Mouse (Mus musculus) midbrain, embryonic 13.5 days (tissue): ENCODE measurements around the gene Ifi27. TPM values are rescaled to one million over a fixed set of nuclear protein-coding genes. Genes with fewer than 3 reads are reported as not detected.
A peak's percentile ranks its signal among the peaks of the same experiment; 100 is the strongest.

ENCODE experiments used
- ATAC-seq: fragments of 200-750 bp; cut with Nextera tagmentation; 2 replicates; pipeline ENCODE4 v1.8.0; 2017; ENCODE audit warnings: mild to moderate bottlenecking, moderate TSS enrichment, moderate library complexity
- H3K27ac ChIP-seq: fragments of 300-500 bp; sonication (generic); 2 replicates; pipeline ENCODE4 v1.5.1; 2015; ENCODE audit warnings: inconsistent platforms, mild to moderate bottlenecking, moderate library complexity
- H3K27me3 ChIP-seq: fragments of 300-500 bp; sonication (generic); 2 replicates; pipeline ENCODE4 v1.6.1; 2015; ENCODE audit warnings: mild to moderate bottlenecking, inconsistent platforms
- H3K36me3 ChIP-seq: fragments of 300-500 bp; sonication (generic); 2 replicates; pipeline ENCODE4 v1.6.1; 2015; ENCODE audit warnings: mild to moderate bottlenecking, inconsistent platforms
- H3K4me1 ChIP-seq: fragments of 300-500 bp; sonication (generic); replicated peaks from 2 replicates; pipeline ENCODE4 v1.6.1; 2015; ENCODE audit warnings: inconsistent platforms
- H3K4me2 ChIP-seq: fragments of 300-500 bp; sonication (generic); replicated peaks from 2 replicates; pipeline ENCODE4 v1.6.1; 2015; ENCODE audit warnings: moderate library complexity, mild to moderate bottlenecking, inconsistent platforms
- H3K4me3 ChIP-seq: fragments of 300-500 bp; sonication (generic); replicated peaks from 2 replicates; pipeline ENCODE4 v1.5.1; 2015; ENCODE audit warnings: mild to moderate bottlenecking, inconsistent platforms
- H3K9ac ChIP-seq: fragments of 300-500 bp; sonication (generic); replicated peaks from 2 replicates; pipeline ENCODE4 v1.6.1; 2015; ENCODE audit warnings: mild to moderate bottlenecking, inconsistent platforms
- H3K9me3 ChIP-seq: fragments of 300-500 bp; sonication (generic); 2 replicates; pipeline ENCODE4 v1.6.1; 2016; ENCODE audit warnings: mild to moderate bottlenecking, inconsistent platforms
- WGBS: fragments of 180-500 bp; shearing (Covaris S2); methylation state at CpG from one replicate; pipeline ENCODE4 v1.1.7; 2015; 5-methylcytosine and 5-hydroxymethylcytosine counted together
- polyA plus RNA-seq: library from polyadenylated mRNA; unstranded; fragments of >200 nt; fragmentation: Nextera tagmentation; extraction: Ambion mirVana; gene quantifications from 2 replicates; pipeline ENCODE4 v1.2.1, GENCODE M21; 2015

Ifi27 gene
- 5.2 and 6.2 TPM in 2 replicates for polyA plus RNA-seq

DNA sequence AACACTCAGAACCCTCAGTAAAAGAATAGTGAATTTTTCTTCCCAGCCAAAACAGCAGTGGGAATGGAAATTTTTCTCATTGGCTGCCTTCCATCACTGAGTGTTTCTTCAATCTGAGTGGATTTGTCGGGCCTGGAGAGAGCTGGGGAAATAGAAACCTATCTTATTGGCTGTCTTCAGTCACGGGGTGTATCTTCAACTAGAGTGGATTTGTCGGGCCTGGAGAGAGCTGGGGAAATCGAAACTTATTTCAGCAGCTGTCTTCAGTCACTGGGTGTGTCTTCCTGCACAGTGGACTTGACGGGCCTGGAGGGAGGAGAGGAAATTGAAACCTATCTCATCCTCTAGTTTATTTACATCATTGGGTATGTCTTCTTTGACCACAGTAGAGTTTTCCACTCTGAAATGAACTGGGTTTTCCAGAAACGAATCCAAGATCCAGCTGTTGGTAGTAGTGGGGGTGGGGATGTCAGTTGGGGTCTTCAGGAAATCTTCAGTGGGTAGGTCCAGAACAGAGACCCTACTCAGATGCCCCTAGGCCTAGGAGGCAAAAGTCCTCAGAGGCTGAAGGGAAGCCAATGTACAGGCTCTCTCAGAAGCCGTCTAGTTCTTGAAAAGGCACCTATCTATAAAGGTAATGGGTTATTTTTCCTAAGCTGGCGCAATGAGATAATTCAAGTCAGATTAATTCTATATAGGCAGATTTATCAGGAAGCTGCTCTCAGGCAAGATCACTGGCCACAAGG, at the start of gene Ifi27:
Gene Ifi27 (plus strand): TSS at position 226 of the 746 bp plus-strand sequence.
- ATAC-seq: no peak
- Histone ChIP-seq H3K27me3 (no peaks in the 10 kb centered on the region), H3K4me3 (no peak within 1 kb of the TSS), H3K27ac (no peak within 1 kb of the TSS), H3K36me3 (no peaks in the 10 kb centered on the region), H3K4me1 (no peaks in the 10 kb centered on the region), H3K4me2 (no peak within 1 kb of the TSS), H3K9ac (no peak within 1 kb of the TSS), H3K9me3 (no peaks in the 10 kb centered on the region)
- WGBS: 77% methylated on average over 8 of the region's 8 CpGs

- H3K9me3 ChIP-seq: no peaks in the 10 kb centered on the region
- peak within 1 kb of the TSS; percentile 67 for H3K27ac ChIP-seq
- no peaks in the 10 kb centered on the region for H3K36me3 ChIP-seq
- H3K9ac ChIP-seq: peak within 1 kb of the TSS; percentile 93
- peak within 1 kb of the TSS; percentile 86 for H3K4me2 ChIP-seq
- WGBS: under 1% methylated on average over 58 of the region's 58 CpGs
- no peaks in the 10 kb centered on the region for H3K27me3 ChIP-seq
- H3K4me1 ChIP-seq: peaks cover 13% of the 10 kb centered on the region
- H3K4me3 ChIP-seq: peak within 1 kb of the TSS; percentile 82
- peak; percentile 100 for ATAC-seq
These were observed 45.3 kb upstream of the Ifi27 start, which contains the start of gene Otub2 for GRCm38 (mm10) chr12:103388505-103389347. Gene Otub2 (plus strand): TSS chr12:103388682.

DNA sequence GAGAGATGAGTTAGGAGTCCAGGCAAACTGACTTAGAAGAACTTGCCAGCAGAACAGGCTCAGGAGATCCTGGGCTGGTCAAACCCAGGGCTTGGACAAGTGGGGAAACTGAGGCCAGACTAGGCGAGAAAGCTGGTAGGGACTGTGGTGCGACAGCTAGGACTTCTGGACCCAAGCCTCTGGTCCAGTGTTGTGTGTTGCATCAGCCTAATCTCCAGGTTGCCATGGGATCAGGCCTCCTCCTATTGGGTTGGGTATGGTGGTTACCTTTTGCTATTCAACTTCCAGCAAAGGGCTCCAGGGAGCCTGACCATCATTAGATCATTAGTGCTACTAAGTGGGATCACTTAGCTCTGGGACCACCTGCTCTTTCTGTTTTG, 44.7 kb upstream of the Ifi27 start:
- no peaks in the 10 kb centered on the region for H3K9me3 ChIP-seq
- WGBS: 66% methylated on average over 2 of the region's 2 CpGs
- ATAC-seq: no peak
- H3K27ac ChIP-seq: no peak overlapping the region
- no peaks in the 10 kb centered on the region for H3K36me3 ChIP-seq
- peak overlapping the region; percentile 93 for H3K9ac ChIP-seq
- H3K4me3 ChIP-seq: peak overlapping the region; percentile 82
- H3K4me2 ChIP-seq: peak overlapping the region; percentile 86
- H3K27me3 ChIP-seq: no peaks in the 10 kb centered on the region
- peaks cover 13% of the 10 kb centered on the region for H3K4me1 ChIP-seq

DNA sequence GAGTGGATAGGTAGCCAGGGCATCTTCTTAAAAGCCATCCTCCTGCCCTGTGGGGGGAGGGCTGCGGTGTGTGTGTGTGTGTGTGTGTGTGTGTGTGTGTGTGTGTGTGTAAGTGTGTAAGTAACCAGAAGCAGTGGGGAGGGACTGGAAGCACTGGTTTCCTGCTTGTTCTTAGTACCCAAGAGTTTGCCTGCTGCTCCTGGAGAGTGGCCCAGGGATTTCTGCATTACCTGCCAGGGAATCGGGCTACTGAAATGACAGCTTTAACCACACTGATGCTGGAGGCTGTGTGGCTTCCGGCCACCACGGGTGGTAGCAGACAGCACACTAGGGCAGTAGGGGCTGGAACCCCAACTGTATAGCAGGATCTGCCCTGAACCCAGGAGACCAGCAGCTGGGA, 44.0 kb upstream of the Ifi27 start:
- Histone ChIP-seq H3K4me1 (peaks cover 13% of the 10 kb centered on the region), H3K36me3 (no peaks in the 10 kb centered on the region), H3K9me3 (no peaks in the 10 kb centered on the region), H3K27me3 (no peaks in the 10 kb centered on the region), H3K27ac (no peak overlapping the region), H3K4me3 (0 out of 2 replicates have a peak overlapping the region, but pooled peaks have one; percentile 82), H3K4me2 (no peak overlapping the region), H3K9ac (no peak overlapping the region)
- WGBS: 85% methylated on average over 4 of the region's 4 CpGs
- no peak for ATAC-seq

DNA sequence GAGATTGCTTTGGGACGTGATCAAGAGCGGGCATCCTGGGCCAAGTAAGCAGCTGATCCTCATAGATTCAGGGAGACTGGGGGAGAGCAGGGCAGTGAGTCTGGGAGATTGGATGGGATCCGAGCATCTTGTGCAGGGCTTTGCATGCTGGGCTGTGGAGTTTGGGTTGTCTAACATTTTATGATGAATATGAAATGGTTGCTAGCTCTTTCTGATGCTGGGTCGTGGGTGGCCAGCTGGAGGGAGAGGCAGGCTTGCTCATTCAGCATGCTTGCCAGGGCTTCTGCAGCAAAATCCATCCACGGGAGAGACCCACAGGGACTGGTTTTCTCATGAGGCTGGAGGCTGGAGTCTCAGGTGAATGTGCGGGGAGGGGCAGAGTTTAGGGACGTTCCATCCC, 42.9 kb upstream of the Ifi27 start:
- Histone ChIP-seq H3K4me1 (peaks cover 13% of the 10 kb centered on the region), H3K4me3 (no peak overlapping the region), H3K36me3 (no peaks in the 10 kb centered on the region), H3K4me2 (no peak overlapping the region), H3K9ac (no peak overlapping the region), H3K27ac (no peak overlapping the region), H3K9me3 (no peaks in the 10 kb centered on the region), H3K27me3 (no peaks in the 10 kb centered on the region)
- WGBS: 93% methylated on average over 7 of the region's 7 CpGs
- no peak for ATAC-seq

- no peak overlapping the region for H3K4me2 ChIP-seq
- no peak for ATAC-seq
- H3K27ac ChIP-seq: no peak overlapping the region
- no peaks in the 10 kb centered on the region for H3K9me3 ChIP-seq
- peaks cover 13% of the 10 kb centered on the region for H3K4me1 ChIP-seq
- 51% methylated on average over 6 of the region's 6 CpGs for whole genome bisulfite sequencing
- H3K4me3 ChIP-seq: no peak overlapping the region
- no peaks in the 10 kb centered on the region for H3K27me3 ChIP-seq
- no peak overlapping the region for H3K9ac ChIP-seq
- no peaks in the 10 kb centered on the region for H3K36me3 ChIP-seq
These were observed 40.5 kb upstream of the Ifi27 start for GRCm38 (mm10) chr12:103393528-103393927.

- 81% methylated on average over 12 of the region's 12 CpGs for WGBS
- no peak overlapping the region for H3K4me2 ChIP-seq
- no peaks in the 10 kb centered on the region for H3K4me1 ChIP-seq
- no peak overlapping the region for H3K4me3 ChIP-seq
- no peaks in the 10 kb centered on the region for H3K27me3 ChIP-seq
- no peaks in the 10 kb centered on the region for H3K9me3 ChIP-seq
- no peak overlapping the region for H3K9ac ChIP-seq
- H3K36me3 ChIP-seq: peaks cover 2% of the 10 kb centered on the region; the same call in 1 of the 2 replicates
- no peak for ATAC-seq
- no peak overlapping the region for H3K27ac ChIP-seq
These were observed 38.3 kb upstream of the Ifi27 start for GRCm38 (mm10) chr12:103395486-103396275.

DNA sequence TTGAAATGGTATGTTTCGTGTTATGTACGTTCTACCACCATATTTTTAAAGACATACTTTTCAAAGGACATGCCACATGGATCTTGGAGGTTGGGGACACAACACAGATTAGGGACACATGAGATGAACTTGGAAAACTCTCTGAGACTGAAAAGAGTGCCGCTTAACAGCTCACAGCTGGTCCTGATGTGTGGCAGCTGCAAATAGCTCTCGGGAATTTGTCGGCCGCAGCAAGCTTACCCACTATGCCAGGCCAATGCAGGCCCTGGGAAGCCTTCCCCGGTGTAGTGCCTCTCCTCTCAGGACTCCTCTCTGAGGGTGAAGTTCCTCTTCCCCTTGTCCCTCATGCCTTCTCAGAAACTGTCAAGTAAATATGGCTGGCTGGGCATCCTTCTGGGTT, 37.3 kb upstream of the Ifi27 start:
- H3K9me3 ChIP-seq: no peaks in the 10 kb centered on the region
- H3K4me3 ChIP-seq: no peak overlapping the region
- H3K36me3 ChIP-seq: peaks cover 5% of the 10 kb centered on the region; the same call in 1 of the 2 replicates
- no peaks in the 10 kb centered on the region for H3K4me1 ChIP-seq
- H3K27ac ChIP-seq: no peak overlapping the region
- 88% methylated on average over 7 of the region's 7 CpGs for WGBS
- no peak overlapping the region for H3K9ac ChIP-seq
- no peak overlapping the region for H3K4me2 ChIP-seq
- H3K27me3 ChIP-seq: no peaks in the 10 kb centered on the region
- no peak for ATAC-seq

DNA sequence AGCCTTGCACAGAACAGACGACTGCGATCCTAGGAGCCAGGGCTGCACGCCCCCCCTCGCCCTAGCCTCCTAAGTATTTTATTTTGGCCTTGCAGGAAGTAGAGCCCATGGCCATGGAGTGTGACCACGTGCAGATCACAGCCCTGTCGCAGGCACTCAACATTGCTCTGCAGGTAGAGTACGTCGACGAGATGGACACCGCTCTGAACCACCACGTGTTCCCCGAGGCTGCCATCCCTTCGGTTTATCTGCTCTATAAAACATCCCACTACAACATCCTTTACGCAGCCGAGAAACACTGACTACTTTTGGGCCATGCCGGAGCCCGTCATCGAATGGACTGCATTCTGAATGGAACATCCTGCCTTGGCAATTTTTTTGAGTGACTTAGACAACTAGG, 29.9 kb upstream of the Ifi27 start:
- no peak overlapping the region for H3K9ac ChIP-seq
- H3K4me3 ChIP-seq: no peak overlapping the region
- WGBS: 90% methylated on average over 18 of the region's 18 CpGs
- H3K9me3 ChIP-seq: no peaks in the 10 kb centered on the region
- H3K27ac ChIP-seq: no peak overlapping the region
- no peak for ATAC-seq
- peaks cover 52% of the 10 kb centered on the region for H3K36me3 ChIP-seq
- H3K4me2 ChIP-seq: no peak overlapping the region
- no peaks in the 10 kb centered on the region for H3K27me3 ChIP-seq
- H3K4me1 ChIP-seq: no peaks in the 10 kb centered on the region

GRCm38 (mm10) chr12:103407720-103408119, 26.3 kb upstream of the Ifi27 start, which contains the start of gene 9330161L09Rik:
Gene 9330161L09Rik (minus strand): TSS chr12:103407820.
- Histone ChIP-seq H3K27me3 (no peaks in the 10 kb centered on the region), H3K36me3 (peaks cover 83% of the 10 kb centered on the region), H3K4me3 (no peak within 1 kb of the TSS), H3K9me3 (no peaks in the 10 kb centered on the region), H3K4me1 (no peaks in the 10 kb centered on the region), H3K9ac (no peak within 1 kb of the TSS), H3K4me2 (no peak within 1 kb of the TSS), H3K27ac (no peak within 1 kb of the TSS)
- ATAC-seq: no peak
- WGBS: 98% methylated on average over 4 of the region's 4 CpGs

GRCm38 (mm10) chr12:103408144-103408543, 25.9 kb upstream of the Ifi27 start:
- H3K27me3 ChIP-seq: no peaks in the 10 kb centered on the region
- no peak overlapping the region for H3K9ac ChIP-seq
- WGBS: 96% methylated on average over 10 of the region's 10 CpGs

More at GRCm38 (mm10) chr12:103408144-103408543, 25.9 kb upstream of the Ifi27 start:
- Histone ChIP-seq H3K4me1 (no peaks in the 10 kb centered on the region), H3K27ac (no peak overlapping the region), H3K4me2 (no peak overlapping the region), H3K4me3 (no peak overlapping the region), H3K36me3 (peaks cover 87% of the 10 kb centered on the region), H3K9me3 (no peaks in the 10 kb centered on the region)
- ATAC-seq: no peak
